Mouse (Mus musculus) midbrain, embryonic 12.5 days (tissue): ENCODE data around the gene Tmem63a. TPM values are rescaled to one million over a fixed set of nuclear protein-coding genes. Genes with fewer than 3 reads are reported as not detected.
A peak's percentile ranks its signal among the peaks of the same experiment; 100 is the strongest.
"Not testable (repeated sequence)": the region's sequence is repeated elsewhere in the genome, so short reads cannot be mapped to it uniquely, and the experiment has no call there.

Experiments used
- ATAC-seq: fragments of 200-750 bp; cut with Nextera tagmentation; 2 replicates; pipeline ENCODE4 v1.8.0; 2017; ENCODE audit warnings: low read depth, moderate TSS enrichment, moderate library complexity; ENCODE audit not compliant: low FRiP score
- H3K27ac ChIP-seq: fragments of 300-500 bp; sonication (generic); replicated peaks from 2 replicates; pipeline ENCODE4 v1.5.1; 2016; ENCODE audit warnings: mild to moderate bottlenecking
- H3K27me3 ChIP-seq: fragments of 300-500 bp; sonication (generic); 2 replicates; pipeline ENCODE4 v1.6.1; 2016; ENCODE audit warnings: mild to moderate bottlenecking
- H3K36me3 ChIP-seq: fragments of 300-500 bp; sonication (generic); 2 replicates; pipeline ENCODE4 v1.6.1; 2016
- H3K4me1 ChIP-seq: fragments of 300-500 bp; sonication (generic); 2 replicates; pipeline ENCODE4 v1.6.1; 2016
- H3K4me2 ChIP-seq: fragments of 300-500 bp; sonication (generic); replicated peaks from 2 replicates; pipeline ENCODE4 v1.6.1; 2016; ENCODE audit warnings: mild to moderate bottlenecking, moderate library complexity
- H3K4me3 ChIP-seq: fragments of 300-500 bp; sonication (generic); 2 replicates; pipeline ENCODE4 v1.5.1; 2016; ENCODE audit warnings: mild to moderate bottlenecking
- H3K9ac ChIP-seq: fragments of 300-500 bp; sonication (generic); replicated peaks from 2 replicates; pipeline ENCODE4 v1.6.1; 2016; ENCODE audit warnings: mild to moderate bottlenecking, moderate library complexity
- H3K9me3 ChIP-seq: fragments of 300-500 bp; sonication (generic); 2 replicates; pipeline ENCODE4 v1.6.1; 2016; ENCODE audit warnings: mild to moderate bottlenecking
- WGBS: fragments of 180-500 bp; shearing (Covaris S2); methylation state at CpG from one replicate; pipeline ENCODE4 v1.1.7; 2016; 5-methylcytosine and 5-hydroxymethylcytosine counted together
- polyA plus RNA-seq: library from polyadenylated mRNA; unstranded; fragments of >200 nt; fragmentation: Nextera tagmentation; extraction: Ambion mirVana; gene quantifications from 2 replicates; pipeline ENCODE4 v1.2.1, GENCODE M21; 2016

Gene Tmem63a
- polyA plus RNA-seq = 2.9 TPM in 2 replicates

GRCm38 (mm10) chr1:180942166-180943031 lies at the start of gene Tmem63a:
Gene Tmem63a (plus strand): TSS chr1:180942344.
- Histone ChIP-seq H3K4me2 (peak within 1 kb of the TSS; percentile 86), H3K27me3 (peaks cover 66% of the 10 kb centered on the region), H3K36me3 (no peaks in the 10 kb centered on the region), H3K9ac (peak within 1 kb of the TSS; percentile 58), H3K4me3 (peak within 1 kb of the TSS; percentile 73), H3K27ac (no peak within 1 kb of the TSS), H3K9me3 (no peaks in the 10 kb centered on the region), H3K4me1 (peaks cover 33% of the 10 kb centered on the region)
- peak; percentile 50 for ATAC-seq
- WGBS = 1% methylated on average over 70 of the region's 73 CpGs

- no peak for ATAC-seq
- Histone ChIP-seq H3K9me3 (no peaks in the 10 kb centered on the region), H3K4me2 (no peak within 1 kb of the TSS), H3K27me3 (peaks cover 49% of the 10 kb centered on the region), H3K9ac (no peak within 1 kb of the TSS), H3K4me1 (peaks cover 13% of the 10 kb centered on the region), H3K27ac (no peak within 1 kb of the TSS), H3K4me3 (no peak within 1 kb of the TSS), H3K36me3 (no peaks in the 10 kb centered on the region)
- WGBS = 64% methylated on average over 10 of the region's 10 CpGs
These were observed 49.3 kb upstream of the Tmem63a start, which contains the start of gene Lefty2 for GRCm38 (mm10) chr1:180892808-180893207. Gene Lefty2 (plus strand): TSS chr1:180893108.

- not testable (repeated sequence) for H3K9me3 ChIP-seq, H3K36me3 ChIP-seq, ATAC-seq, H3K9ac ChIP-seq, H3K27ac ChIP-seq, H3K4me1 ChIP-seq
- H3K4me2 ChIP-seq = peak overlapping the region; percentile 35
- H3K27me3 ChIP-seq = peaks cover 44% of the 10 kb centered on the region
- 4% methylated on average over 48 of the region's 51 CpGs for WGBS
- peak overlapping the region; percentile 20 for H3K4me3 ChIP-seq
These were observed 47.8 kb upstream of the Tmem63a start for GRCm38 (mm10) chr1:180894088-180894987.

GRCm38 (mm10) chr1:180901107-180901506 lies 41.0 kb upstream of the Tmem63a start:
- Histone ChIP-seq H3K36me3 (peaks cover 2% of the 10 kb centered on the region), H3K9me3 (no peaks in the 10 kb centered on the region), H3K27ac (no peak overlapping the region), H3K4me3 (no peak overlapping the region), H3K4me2 (no peak overlapping the region), H3K27me3 (peaks cover 3% of the 10 kb centered on the region; the same call in 1 of the 2 replicates), H3K4me1 (peaks cover 19% of the 10 kb centered on the region), H3K9ac (no peak overlapping the region)
- WGBS = 2% methylated on average over 4 of the region's 4 CpGs
- no peak for ATAC-seq

GRCm38 (mm10) chr1:180902915-180903314 lies 39.2 kb upstream of the Tmem63a start:
- H3K9ac ChIP-seq = no peak overlapping the region
- no peaks in the 10 kb centered on the region for H3K9me3 ChIP-seq

GRCm38 (mm10) chr1:180903666-180904038 lies 38.5 kb upstream of the Tmem63a start:
- peak overlapping the region; percentile 35; the same call in 1 of the 2 replicates for H3K27ac ChIP-seq

More at GRCm38 (mm10) chr1:180902915-180903314, 39.2 kb upstream of the Tmem63a start:
- Histone ChIP-seq H3K27ac (no peak overlapping the region), H3K36me3 (peaks cover 19% of the 10 kb centered on the region), H3K4me3 (no peak overlapping the region), H3K27me3 (0 out of 2 replicates have a peak, but pooled peaks cover 3% of the 10 kb centered on the region), H3K4me1 (peaks cover 26% of the 10 kb centered on the region), H3K4me2 (no peak overlapping the region)
- 35% methylated on average over 5 of the region's 5 CpGs for WGBS
- no peak for ATAC-seq

GRCm38 (mm10) chr1:180904039-180904814 lies 37.9 kb upstream of the Tmem63a start, which contains the start of gene Pycr2:
Gene Pycr2 (plus strand): TSS chr1:180904293.
- under 1% methylated on average over 52 of the region's 52 CpGs for WGBS
- Histone ChIP-seq H3K36me3 (peaks cover 25% of the 10 kb centered on the region), H3K4me1 (peaks cover 26% of the 10 kb centered on the region), H3K4me2 (peak within 1 kb of the TSS; percentile 89), H3K9me3 (no peaks in the 10 kb centered on the region), H3K27me3 (0 out of 2 replicates have a peak, but pooled peaks cover 3% of the 10 kb centered on the region), H3K9ac (peak within 1 kb of the TSS; percentile 94), H3K27ac (peak within 1 kb of the TSS; percentile 86), H3K4me3 (peak within 1 kb of the TSS; percentile 93)
- peak; percentile 99 for ATAC-seq

More at GRCm38 (mm10) chr1:180903666-180904038, 38.5 kb upstream of the Tmem63a start:
- peak; percentile 12; the same call in 1 of the 2 replicates for ATAC-seq
- H3K27me3 ChIP-seq = 0 out of 2 replicates have a peak, but pooled peaks cover 3% of the 10 kb centered on the region
- 40% methylated on average over 10 of the region's 10 CpGs for WGBS
- H3K9me3 ChIP-seq = no peaks in the 10 kb centered on the region
- peak overlapping the region; percentile 94; the same call in 1 of the 2 replicates for H3K9ac ChIP-seq
- peak overlapping the region; percentile 93 for H3K4me3 ChIP-seq
- peaks cover 26% of the 10 kb centered on the region for H3K4me1 ChIP-seq
- H3K4me2 ChIP-seq = peak overlapping the region; percentile 89
- peaks cover 25% of the 10 kb centered on the region for H3K36me3 ChIP-seq

- 0 out of 2 replicates have a peak, but pooled peaks cover 3% of the 10 kb centered on the region for H3K27me3 ChIP-seq
- under 1% methylated on average over 5 of the region's 5 CpGs for WGBS
- peak overlapping the region; percentile 93 for H3K4me3 ChIP-seq
- peak overlapping the region; percentile 89 for H3K4me2 ChIP-seq
- ATAC-seq = no peak
- H3K9ac ChIP-seq = peak overlapping the region; percentile 94
- H3K9me3 ChIP-seq = no peaks in the 10 kb centered on the region
- H3K27ac ChIP-seq = no peak overlapping the region
- H3K4me1 ChIP-seq = peaks cover 26% of the 10 kb centered on the region
- peaks cover 28% of the 10 kb centered on the region for H3K36me3 ChIP-seq
These were observed 37.4 kb upstream of the Tmem63a start for GRCm38 (mm10) chr1:180904815-180905080.

- Histone ChIP-seq H3K9ac (peak overlapping the region; percentile 20), H3K9me3 (no peaks in the 10 kb centered on the region), H3K4me1 (peaks cover 26% of the 10 kb centered on the region), H3K4me2 (peak overlapping the region; percentile 89), H3K4me3 (peak overlapping the region; percentile 93), H3K27ac (no peak overlapping the region), H3K36me3 (peaks cover 28% of the 10 kb centered on the region), H3K27me3 (0 out of 2 replicates have a peak, but pooled peaks cover 3% of the 10 kb centered on the region)
- WGBS = 69% methylated on average over 6 of the region's 6 CpGs
- ATAC-seq = no peak
These were observed 36.8 kb upstream of the Tmem63a start for GRCm38 (mm10) chr1:180905307-180905706.

- H3K27me3 ChIP-seq = 0 out of 2 replicates have a peak, but pooled peaks cover 3% of the 10 kb centered on the region
- no peak overlapping the region for H3K4me3 ChIP-seq
- H3K9ac ChIP-seq = peak overlapping the region; percentile 20
- H3K36me3 ChIP-seq = peaks cover 28% of the 10 kb centered on the region
- H3K9me3 ChIP-seq = no peaks in the 10 kb centered on the region
- H3K27ac ChIP-seq = no peak overlapping the region
- peaks cover 26% of the 10 kb centered on the region for H3K4me1 ChIP-seq
- ATAC-seq = no peak
- H3K4me2 ChIP-seq = peak overlapping the region; percentile 89; the same call in 1 of the 2 replicates
- WGBS = 93% methylated on average over 17 of the region's 17 CpGs
These were observed 36.3 kb upstream of the Tmem63a start for GRCm38 (mm10) chr1:180905876-180906275.
